Mouse (Mus musculus): ENCODE results near the gene Mfsd4b4. TPM values are rescaled to one million over a fixed set of nuclear protein-coding genes. Genes with fewer than 3 reads are reported as not detected.
"Not testable (repeated sequence)": the region's sequence is repeated elsewhere in the genome, so short reads cannot be mapped to it uniquely, and the experiment has no call there.

Mfsd4b4 gene
- 1 to 10 TPM; 2.3 to 2.9 TPM for total RNA-seq (2021)
- long read RNA-seq, experiment 1, partial matches to known transcripts, result 0 of 4 reads
- long read RNA-seq, experiment 1, other reads (novel, unspliced or antisense), result 1 of 4 reads
- long read RNA-seq, experiment 2, partial matches to known transcripts, result 0 of 3 reads
- long read RNA-seq, experiment 2, other reads (novel, unspliced or antisense), result 1 of 3 reads

GRCm38 (mm10) chr10:39898874-39899371, at the start of gene Mfsd4b4:
Gene Mfsd4b4, minus strand, starts transcription at chr10:39899238.
- H3K27ac ChIP-seq, result peak within 1 kb of the TSS; percentile 94
- intact Hi-C loops (cut with DNase I), result no loop called here
- peak within 1 kb of the TSS; percentile 79 for H3K4me3 ChIP-seq
- DNase-seq, result peak; percentile 94
- TF ChIP-seq CTCF (IDR thresholded peaks at IDR 0.05), result 0 out of 2 replicates have a peak, but pooled peaks have one; percentile 2

GRCm38 (mm10) chr10:39947195-39947594, 48.2 kb upstream of the Mfsd4b4 start:
- H3K27ac ChIP-seq; intact Hi-C loops (cut with DNase I); H3K4me3 ChIP-seq; DNase-seq: not testable (repeated sequence)

GRCm38 (mm10) chr10:39936553-39936952, 37.5 kb upstream of the Mfsd4b4 start:
- Histone ChIP-seq H3K4me3 (no peak overlapping the region), H3K27ac (no peak overlapping the region)
- TF ChIP-seq CTCF (IDR thresholded peaks at IDR 0.05), result no peak
- intact Hi-C loops (cut with DNase I), result no loop called here
- no peak for DNase-seq

- Histone ChIP-seq H3K4me3 (peak within 1 kb of the TSS; percentile 64), H3K27ac (no peak within 1 kb of the TSS)
- DNase-seq, result peak; percentile 57
- TF ChIP-seq CTCF (IDR thresholded peaks at IDR 0.05), result peak; percentile 39
- intact Hi-C loops (cut with DNase I), result no loop called here
Measured at GRCm38 (mm10) chr10:39926616-39927139, 27.6 kb upstream of the Mfsd4b4 start, which contains the start of gene Mfsd4b2. Gene Mfsd4b2, minus strand, starts transcription at chr10:39926923.

- H3K4me3 ChIP-seq; H3K27ac ChIP-seq; intact Hi-C loops (cut with DNase I); DNase-seq: not testable (repeated sequence)
Measured at GRCm38 (mm10) chr10:39924556-39924955, 25.5 kb upstream of the Mfsd4b4 start.

- Histone ChIP-seq H3K4me3 (no peak overlapping the region), H3K27ac (no peak overlapping the region)
- TF ChIP-seq CTCF (IDR thresholded peaks at IDR 0.05), result no peak
- intact Hi-C loops (cut with DNase I), result no loop called here
- DNase-seq, result no peak
Measured at GRCm38 (mm10) chr10:39912616-39913015, 13.6 kb upstream of the Mfsd4b4 start.

GRCm38 (mm10) chr10:39908768-39909441, 9.9 kb upstream of the Mfsd4b4 start:
- Histone ChIP-seq H3K4me3 (no peak overlapping the region), H3K27ac (no peak overlapping the region)
- intact Hi-C loops (cut with DNase I), result no loop called here
- TF ChIP-seq CTCF (IDR thresholded peaks at IDR 0.05), result no peak
- DNase-seq, result no peak

- Histone ChIP-seq H3K27ac (no peak overlapping the region), H3K4me3 (no peak overlapping the region)
- no peak for TF ChIP-seq CTCF (IDR thresholded peaks at IDR 0.05)
- no peak for DNase-seq
- intact Hi-C loops (cut with DNase I), result no loop called here
Measured at GRCm38 (mm10) chr10:39906799-39907658, 8.0 kb upstream of the Mfsd4b4 start.

- H3K4me3 ChIP-seq, result no peak overlapping the region
- TF ChIP-seq CTCF (IDR thresholded peaks at IDR 0.05), result no peak
- DNase-seq, result no peak
- intact Hi-C loops (cut with DNase I), result loop anchor here (5.0 kb wide), 1 partner anchor 53 kb away; no protein-coding TSS in a partner anchor
- no peak overlapping the region for H3K27ac ChIP-seq
Measured at GRCm38 (mm10) chr10:39904191-39904590, 5.2 kb upstream of the Mfsd4b4 start.

- DNase-seq, result no peak
- no peak overlapping the region for H3K27ac ChIP-seq
- intact Hi-C loops (cut with DNase I), result no loop called here
- no peak overlapping the region for H3K4me3 ChIP-seq
- TF ChIP-seq CTCF (IDR thresholded peaks at IDR 0.05), result peak; percentile 38
Measured at GRCm38 (mm10) chr10:39896503-39896902, 2.5 kb downstream of the Mfsd4b4 start.

- H3K4me3 ChIP-seq, result no peak overlapping the region
- intact Hi-C loops (cut with DNase I), result no loop called here
- H3K27ac ChIP-seq, result no peak overlapping the region
- no peak for TF ChIP-seq CTCF (IDR thresholded peaks at IDR 0.05)
- no peak for DNase-seq
Measured at GRCm38 (mm10) chr10:39893702-39894697, 5.0 kb downstream of the Mfsd4b4 start.
